Mouse (Mus musculus): ENCODE results near the gene Ildr1. TPM values are rescaled to one million over a fixed set of nuclear protein-coding genes. Genes with fewer than 3 reads are reported as not detected.

The Ildr1 gene
- under 1 TPM in 1 of 2 experiments, not detected in 1; 0.08 TPM for total RNA-seq (2021)
- long read RNA-seq, experiment 1: 0 reads
- long read RNA-seq, experiment 2: 0 reads

DNA sequence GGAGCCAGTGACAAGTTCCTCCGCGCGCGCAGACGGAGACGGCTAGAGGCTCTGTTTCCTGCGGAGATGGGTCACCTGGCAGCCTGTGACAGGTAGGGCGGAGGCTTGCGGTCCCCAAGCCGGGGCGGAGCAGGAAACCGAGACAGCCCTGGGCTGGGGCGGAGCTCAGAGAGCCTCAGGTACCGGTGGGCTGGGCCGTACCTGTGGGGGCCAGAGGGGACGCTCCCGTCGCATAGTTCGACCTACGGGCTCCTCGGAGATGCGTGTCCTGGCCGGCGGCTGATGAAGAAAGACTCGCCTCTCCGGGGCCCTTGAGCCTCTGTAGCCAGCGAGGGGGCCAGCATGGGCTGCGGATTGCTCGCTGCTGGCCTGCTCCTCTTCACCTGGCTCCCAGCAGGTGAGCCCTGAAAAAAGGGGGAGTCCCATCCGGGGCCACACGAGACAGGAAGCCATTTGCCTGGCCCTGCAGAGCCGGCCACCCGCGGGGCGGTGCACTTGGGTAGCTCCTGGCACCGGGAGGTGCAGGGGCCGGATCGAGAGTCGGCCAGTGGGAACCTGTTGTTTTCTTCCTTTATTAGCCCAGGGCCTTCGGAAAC lies at the start of gene Ildr1:
Gene Ildr1 (plus strand): TSS at position 161 of the 596 bp plus-strand sequence.
- DNase-seq: no peak

DNA sequence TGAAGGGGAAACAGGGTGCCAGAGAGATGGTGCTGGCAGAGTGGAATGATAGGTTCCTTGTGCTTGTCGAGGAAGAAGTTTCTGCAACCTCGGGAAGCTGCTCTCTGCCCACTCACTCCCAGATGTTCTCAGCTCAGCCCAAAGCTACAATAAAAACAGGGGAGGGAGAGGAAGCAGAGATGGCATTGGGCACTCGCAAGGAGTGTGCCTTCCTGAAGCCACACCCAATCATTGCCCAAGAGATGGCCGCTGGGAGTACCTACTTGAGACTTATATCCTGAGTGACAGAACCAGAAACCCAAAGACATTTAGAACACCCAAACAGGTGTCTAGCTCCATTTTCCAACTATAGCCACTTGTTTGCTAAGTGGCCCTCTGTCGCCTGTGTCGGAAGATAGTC lies 48.7 kb upstream of the Ildr1 start:
- DNase-seq: no peak

DNA sequence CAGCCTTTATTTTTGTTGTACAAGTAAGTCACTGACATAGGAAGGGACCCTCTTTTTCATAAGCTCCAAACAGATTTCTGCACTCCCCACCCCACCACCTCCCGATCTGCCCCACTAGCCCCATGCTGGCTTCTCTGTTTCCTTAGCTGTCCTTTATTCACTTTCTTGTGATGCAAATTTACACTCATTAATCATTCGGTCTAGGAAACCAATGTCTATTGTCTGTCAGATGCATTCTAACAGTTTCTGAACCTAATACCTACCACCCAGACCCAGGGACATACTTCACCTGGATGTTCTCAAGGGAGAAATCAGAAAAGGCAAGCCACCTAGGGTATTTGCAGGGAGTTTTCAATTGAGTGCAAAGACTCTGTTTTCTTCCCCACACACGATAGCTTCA lies 44.5 kb upstream of the Ildr1 start:
- DNase-seq: no peak

DNA sequence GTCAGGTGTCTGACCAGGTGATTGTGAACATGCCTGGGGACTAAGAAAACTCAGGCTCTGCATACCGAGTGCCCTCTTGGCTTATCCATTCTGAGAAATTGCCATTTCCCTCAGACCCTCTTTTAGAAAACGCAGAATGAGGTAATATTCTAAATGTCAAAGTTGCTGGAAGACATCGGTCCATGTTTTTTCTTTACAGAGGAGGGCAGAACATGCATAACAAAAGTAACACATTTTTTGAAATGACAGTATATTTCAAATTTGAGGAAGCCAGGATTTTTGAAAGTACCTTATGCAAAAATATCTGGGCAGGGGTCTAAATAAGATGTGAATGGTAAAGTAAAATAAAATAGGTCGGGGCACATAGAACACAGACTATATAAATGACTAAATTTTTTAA lies 43.3 kb upstream of the Ildr1 start:
- DNase-seq: no peak

GRCm38 (mm10) chr16:36651174-36651766 lies 42.5 kb upstream of the Ildr1 start:
- DNase-seq: no peak

DNA sequence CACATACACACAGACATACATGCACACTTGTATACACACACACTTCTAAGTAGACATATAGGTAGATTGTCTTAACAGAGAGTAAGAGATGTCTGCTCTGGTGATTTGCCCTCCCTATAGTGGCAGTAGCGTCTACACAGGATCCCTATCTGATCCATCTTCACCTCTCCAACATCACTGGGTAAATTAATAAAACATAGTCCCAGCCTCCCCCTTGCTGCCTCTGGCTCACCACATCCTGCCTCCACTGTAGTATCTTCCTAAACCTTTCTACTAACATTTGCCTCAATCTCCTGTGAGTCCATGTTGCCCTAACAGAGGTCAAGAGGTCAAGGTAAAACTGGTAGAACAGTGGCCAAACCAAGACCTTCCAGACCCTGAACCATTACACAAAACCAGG lies 38.6 kb upstream of the Ildr1 start:
- DNase-seq: no peak

GRCm38 (mm10) chr16:36655910-36656309 lies 37.9 kb upstream of the Ildr1 start:
- no peak for DNase-seq

DNA sequence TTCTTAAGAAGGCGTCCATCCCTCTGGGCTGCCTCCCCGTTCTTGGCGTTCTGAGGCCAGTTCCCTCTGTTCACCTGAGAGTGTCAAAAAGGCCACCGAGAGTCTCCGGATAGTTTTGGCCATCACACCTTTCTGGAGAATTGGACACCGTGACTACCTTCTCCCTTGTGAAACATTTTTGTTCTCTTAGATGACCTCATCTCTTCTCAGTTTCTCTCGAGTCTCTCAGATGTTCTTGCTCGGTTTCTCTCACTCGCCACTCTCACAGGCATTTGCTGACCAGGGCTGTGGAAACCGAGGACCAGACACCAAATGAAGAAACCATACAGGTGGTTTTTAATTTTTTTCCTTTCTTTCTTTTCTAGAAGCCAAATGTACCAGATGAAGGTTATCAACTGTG lies 32.4 kb upstream of the Ildr1 start:
- no peak for DNase-seq

DNA sequence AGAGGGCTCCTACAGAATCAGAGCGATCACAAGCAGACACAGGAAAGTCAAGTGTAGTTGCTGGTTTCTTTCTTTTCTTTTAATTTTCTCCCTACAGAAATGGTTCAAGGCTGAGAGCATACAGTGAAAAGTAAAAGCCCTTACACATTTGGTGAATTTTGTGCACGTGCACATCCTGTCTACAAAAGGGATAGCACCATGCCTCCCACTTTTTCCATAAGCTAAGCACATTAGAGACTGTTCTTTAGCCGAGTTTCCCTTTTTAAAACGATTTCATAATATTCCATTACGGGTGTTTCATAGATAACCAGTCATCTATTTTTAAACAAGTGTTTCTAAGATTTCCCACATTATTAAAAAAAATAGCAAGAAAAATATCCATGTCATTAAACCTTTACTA lies 30.3 kb upstream of the Ildr1 start:
- DNase-seq: no peak

DNA sequence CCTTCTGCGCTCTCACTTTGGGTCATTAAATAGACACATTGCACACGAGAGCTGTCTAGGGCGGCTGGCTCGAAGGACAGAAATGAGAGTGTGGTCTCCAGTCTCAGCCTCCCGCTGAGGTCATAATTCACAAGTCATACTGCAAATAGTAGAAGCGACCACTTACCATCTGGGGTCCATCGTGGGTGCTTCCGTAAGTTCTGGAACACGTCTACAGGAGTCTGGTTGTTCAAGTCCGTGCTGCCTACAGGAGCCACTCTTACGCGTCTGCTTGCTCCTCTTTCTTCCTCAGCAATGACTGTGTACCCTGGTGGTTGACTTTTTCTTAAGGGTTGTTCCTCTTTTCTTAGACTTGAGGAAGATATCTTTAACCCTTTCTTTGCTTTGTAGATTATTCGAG lies 28.0 kb upstream of the Ildr1 start, which contains the start of gene Cd86:
Gene Cd86 (minus strand): TSS at position 300 of the 400 bp plus-strand sequence.
- DNase-seq: no peak

- DNase-seq: no peak
Measured at GRCm38 (mm10) chr16:36666448-36667017, 27.2 kb upstream of the Ildr1 start.

- no peak for DNase-seq
Measured at GRCm38 (mm10) chr16:36670590-36670989, 23.2 kb upstream of the Ildr1 start.

GRCm38 (mm10) chr16:36673196-36673595 lies 20.6 kb upstream of the Ildr1 start:
- no peak for DNase-seq

GRCm38 (mm10) chr16:36674457-36675204 lies 19.1 kb upstream of the Ildr1 start:
- DNase-seq: no peak

DNA sequence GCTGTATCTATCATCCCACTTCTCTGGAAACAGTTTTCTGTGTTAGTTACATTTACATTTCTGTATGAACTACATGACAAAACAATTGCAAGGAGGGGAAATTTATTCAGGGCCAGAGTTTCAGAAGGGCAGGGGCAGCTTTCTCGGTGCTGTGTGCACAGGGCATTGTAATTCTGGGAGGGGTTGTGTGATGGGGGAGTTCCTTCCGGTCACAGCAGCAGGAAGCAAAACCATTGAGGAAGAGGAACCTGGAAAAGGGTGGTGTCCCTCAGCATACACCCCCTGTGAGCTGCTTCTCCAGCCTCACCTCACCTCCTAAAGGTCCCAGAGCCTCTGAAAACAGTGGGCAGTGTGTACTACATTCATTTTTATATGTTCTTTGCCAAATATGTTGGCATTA lies 18.5 kb upstream of the Ildr1 start:
- no peak for DNase-seq

DNA sequence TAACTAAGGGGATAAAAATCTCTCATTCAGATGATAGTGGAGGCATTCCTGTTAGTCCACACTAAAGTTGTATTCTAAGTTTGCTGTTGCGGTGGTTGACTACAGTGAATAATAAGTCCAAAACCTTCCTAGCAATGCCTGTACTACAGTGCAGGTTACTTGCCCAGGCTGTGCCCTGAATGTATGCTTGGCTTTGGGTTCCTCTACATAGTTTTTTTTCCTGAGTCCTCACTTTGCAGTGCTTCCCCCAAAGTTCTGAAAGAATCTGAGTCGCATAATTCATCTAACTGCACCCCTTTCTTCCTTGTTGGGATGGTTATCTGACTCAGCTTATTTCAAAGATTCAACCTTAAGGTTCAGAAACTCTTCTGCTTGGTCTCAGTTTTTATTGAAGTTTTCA lies 17.9 kb upstream of the Ildr1 start:
- no peak for DNase-seq

- no peak for DNase-seq
Measured at GRCm38 (mm10) chr16:36681829-36682228, 11.9 kb upstream of the Ildr1 start.

DNA sequence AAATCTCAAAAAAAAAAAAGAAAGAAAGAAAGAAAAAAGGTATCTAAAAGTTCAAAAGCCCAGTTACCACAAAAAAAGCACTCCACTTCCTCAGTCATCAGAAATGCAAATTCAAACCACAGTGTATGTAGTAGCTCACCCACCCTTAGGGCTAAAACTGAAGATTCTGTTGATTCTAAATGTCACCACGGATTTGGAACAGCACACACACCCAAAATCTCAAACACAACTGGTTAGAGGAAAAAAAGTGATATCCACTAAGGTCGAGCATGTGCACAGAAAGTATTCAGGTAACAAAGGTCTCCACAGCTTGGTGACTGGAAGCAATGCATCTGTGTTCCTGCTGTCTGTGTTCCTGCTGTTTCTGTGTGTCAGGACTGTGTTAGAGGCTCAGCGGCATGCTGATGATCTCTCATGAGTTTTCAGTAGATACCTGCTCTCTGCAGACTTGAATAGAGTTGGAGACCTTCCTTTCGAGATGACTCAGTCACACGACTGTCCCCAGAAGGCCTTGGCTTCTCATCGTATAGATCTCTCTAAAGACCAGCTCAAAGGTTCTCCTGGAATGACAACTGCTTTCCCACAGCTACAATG lies 9.4 kb upstream of the Ildr1 start:
- DNase-seq: no peak

DNA sequence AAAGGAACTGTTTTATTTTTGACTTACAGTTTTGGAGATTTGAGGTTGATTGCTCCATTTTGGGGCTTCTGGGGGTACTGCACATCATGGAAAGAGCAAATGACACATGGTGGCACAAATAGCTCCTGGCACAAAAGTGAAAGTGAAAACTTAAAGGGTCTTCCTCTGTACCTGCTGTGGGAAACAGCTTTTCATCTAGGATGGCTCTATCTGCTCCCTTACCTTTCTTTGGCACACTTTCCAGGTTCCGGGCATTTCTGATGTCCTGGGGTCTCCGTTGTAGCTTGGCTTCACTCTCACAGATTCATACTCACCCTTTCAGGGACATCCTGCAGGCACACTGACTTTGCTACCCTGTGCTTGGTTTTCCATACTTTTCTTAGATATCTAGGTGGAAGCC lies 5.7 kb upstream of the Ildr1 start:
- DNase-seq: no peak

GRCm38 (mm10) chr16:36691484-36691883 lies 2.3 kb upstream of the Ildr1 start:
- DNase-seq: no peak

DNA sequence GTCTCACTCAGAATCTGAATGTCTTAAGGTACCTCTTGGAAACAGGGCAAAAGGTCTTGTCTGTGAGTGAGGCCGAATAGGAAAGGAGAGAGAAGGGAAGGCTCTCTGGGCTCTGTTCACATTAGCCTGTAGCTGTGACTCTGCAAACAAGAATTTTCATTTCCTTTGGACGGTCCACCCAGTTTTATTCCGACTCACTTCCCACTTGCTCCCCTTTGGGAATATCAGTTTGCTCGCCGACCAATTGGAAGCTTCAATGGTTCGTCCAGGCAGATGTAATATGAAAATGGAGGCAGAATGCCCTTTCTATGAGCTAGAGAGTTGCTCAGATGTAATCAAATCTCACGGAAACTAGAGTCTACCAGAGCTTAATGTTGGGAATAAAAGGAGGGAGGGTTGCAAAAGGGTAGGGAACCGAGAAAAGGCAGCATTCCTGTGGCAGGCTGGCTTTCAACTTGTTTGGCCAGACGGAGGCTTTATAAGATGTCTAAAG lies 1.1 kb downstream of the Ildr1 start:
- DNase-seq: no peak

DNA sequence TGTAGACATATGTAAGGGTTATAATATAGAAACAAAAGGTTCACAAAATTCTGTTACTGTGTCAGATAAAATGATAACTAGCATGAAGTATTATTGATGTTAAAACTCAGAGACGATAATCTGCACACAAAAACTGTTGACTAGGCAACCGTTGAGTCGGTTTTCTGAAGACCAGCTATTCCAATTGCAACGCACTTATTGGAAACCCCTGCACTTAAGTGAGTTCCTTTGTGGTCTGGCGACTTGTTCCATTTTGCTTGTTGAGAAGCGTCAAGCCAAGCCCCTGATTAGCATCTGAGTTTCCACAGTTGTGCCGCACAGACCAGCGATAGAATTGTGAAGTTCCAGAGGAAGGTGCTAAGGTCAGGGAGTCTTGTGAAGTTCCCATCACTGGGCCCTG lies 3.6 kb downstream of the Ildr1 start:
- no peak for DNase-seq

DNA sequence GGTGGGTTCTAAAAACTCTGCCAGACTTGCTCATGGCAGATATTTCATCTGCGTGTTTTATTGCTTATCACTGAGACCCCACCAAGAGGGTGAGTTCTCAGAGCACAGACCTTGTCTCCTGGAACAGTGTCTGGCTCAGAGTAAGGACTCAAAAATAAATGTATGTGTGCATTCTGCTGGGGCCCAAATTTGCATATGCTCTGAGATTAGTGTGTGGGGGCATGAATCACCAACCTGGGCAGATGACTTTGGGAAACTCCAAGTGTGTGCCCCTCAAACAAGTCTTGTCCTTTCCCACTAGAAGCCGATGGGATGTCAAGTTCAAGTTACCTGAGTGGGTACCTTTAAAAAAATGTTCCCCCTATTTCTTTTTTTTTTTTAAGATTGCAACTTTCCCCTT lies 6.7 kb downstream of the Ildr1 start:
- DNase-seq: no peak

Measured in gastrocnemius, postnatal 25 days (tissue).